Mouse (Mus musculus) NIH3T3 (cell line): ENCODE data around the gene Cfap36.

Experiments
- DNase-seq: peaks from one replicate; pipeline ENCODE4 v3.0.0-alpha.2; 2012; ENCODE audit warnings: low read depth

The Cfap36 gene

GRCm38 (mm10) chr11:29246883-29247650 is at the start of gene Cfap36:
Gene Cfap36, minus strand, starts transcription at chr11:29247409.
- peak; percentile 98 for DNase-seq

- DNase-seq, result no peak
These were observed 40.1 kb upstream of the Cfap36 start for GRCm38 (mm10) chr11:29287305-29287704.

- DNase-seq, result no peak
These were observed 38.8 kb upstream of the Cfap36 start for GRCm38 (mm10) chr11:29286040-29286439.

GRCm38 (mm10) chr11:29274758-29275157 is 27.5 kb upstream of the Cfap36 start:
- DNase-seq, result no peak

GRCm38 (mm10) chr11:29267824-29268223 is 20.6 kb upstream of the Cfap36 start:
- DNase-seq, result peak; percentile 83

- DNase-seq, result no peak
These were observed 7.4 kb upstream of the Cfap36 start for GRCm38 (mm10) chr11:29254643-29255042.

GRCm38 (mm10) chr11:29248386-29248785 is 1.2 kb upstream of the Cfap36 start:
- no peak for DNase-seq

GRCm38 (mm10) chr11:29247725-29248124 is 516 bp upstream of the Cfap36 start:
- peak; percentile 34 for DNase-seq

GRCm38 (mm10) chr11:29245988-29246387 is 1.2 kb downstream of the Cfap36 start:
- peak; percentile 38 for DNase-seq

- DNase-seq, result no peak
These were observed 5.2 kb downstream of the Cfap36 start for GRCm38 (mm10) chr11:29241961-29242360.

GRCm38 (mm10) chr11:29239353-29239752 is 7.9 kb downstream of the Cfap36 start:
- no peak for DNase-seq

- DNase-seq, result peak; percentile 17
These were observed 8.7 kb downstream of the Cfap36 start for GRCm38 (mm10) chr11:29238551-29238950.

- DNase-seq, result no peak
These were observed 9.2 kb downstream of the Cfap36 start for GRCm38 (mm10) chr11:29238047-29238446.

- DNase-seq, result no peak
These were observed 9.8 kb downstream of the Cfap36 start for GRCm38 (mm10) chr11:29237364-29237763.

GRCm38 (mm10) chr11:29233569-29233968 is 13.6 kb downstream of the Cfap36 start:
- DNase-seq, result no peak

GRCm38 (mm10) chr11:29228957-29229356 is 18.3 kb downstream of the Cfap36 start:
- DNase-seq, result no peak

GRCm38 (mm10) chr11:29224754-29225153 is 22.5 kb downstream of the Cfap36 start:
- no peak for DNase-seq

- no peak for DNase-seq
These were observed 24.9 kb downstream of the Cfap36 start for GRCm38 (mm10) chr11:29222310-29222709.

GRCm38 (mm10) chr11:29219055-29219454 is 28.2 kb downstream of the Cfap36 start:
- no peak for DNase-seq

GRCm38 (mm10) chr11:29216196-29216595 is 31.0 kb downstream of the Cfap36 start:
- no peak for DNase-seq

- no peak for DNase-seq
These were observed 37.4 kb downstream of the Cfap36 start for GRCm38 (mm10) chr11:29209774-29210173.

- peak; percentile 48 for DNase-seq
These were observed 43.6 kb downstream of the Cfap36 start for GRCm38 (mm10) chr11:29203653-29204052.

- DNase-seq, result no peak
These were observed 58.2 kb downstream of the Cfap36 start for GRCm38 (mm10) chr11:29188981-29189380.

- DNase-seq, result no peak
These were observed 65.5 kb downstream of the Cfap36 start for GRCm38 (mm10) chr11:29181751-29182150.
